Mouse (Mus musculus): Measurements from ENCODE around the gene Kmt2b. TPM values are rescaled to one million over a fixed set of nuclear protein-coding genes. Genes with fewer than 3 reads are reported as not detected.

Kmt2b gene
- polyA plus RNA-seq, 1 experiment from 2014 or later = 13.2 TPM

- no peak overlapping the region for H3K4me3 ChIP-seq (ENCODE audit: low read depth, low read length)
- no peak overlapping the region for H3K27ac ChIP-seq (ENCODE audit: low read length)
- H3K4me1 ChIP-seq (ENCODE audit: control insufficient read depth, insufficient read depth, low read length) = no peaks in the 10 kb centered on the region
- ATAC-seq (ENCODE audit: insufficient number of reproducible peaks, insufficient read depth, low FRiP score, low read depth) = no peak
- no peaks in the 10 kb centered on the region for H3K9me3 ChIP-seq (ENCODE audit: control insufficient read depth, low read depth, low read length)
- no peak overlapping the region for H3K4me2 ChIP-seq (replicated peaks; ENCODE audit: low read depth, low read length)
- H3K36me3 ChIP-seq (ENCODE audit: control insufficient read depth, insufficient read depth, low read length) = no peaks in the 10 kb centered on the region
- no peaks in the 10 kb centered on the region for H3K27me3 ChIP-seq (ENCODE audit: control insufficient read depth, insufficient read depth, low read length)
- 29% methylated on average over 8 of the region's 8 CpGs for WGBS
- no peak overlapping the region for H3K9ac ChIP-seq (replicated peaks; ENCODE audit: low read depth, low read length)
These were observed 19.3 kb upstream of the Kmt2b start for GRCm38 (mm10) chr7:30607706-30608309.

- Histone ChIP-seq H3K4me1 (ENCODE audit: control insufficient read depth, insufficient read depth, low read length) (peaks cover 3% of the 10 kb centered on the region; the same call in 1 of the 2 replicates), H3K36me3 (ENCODE audit: control insufficient read depth, insufficient read depth, low read length) (no peaks in the 10 kb centered on the region), H3K27me3 (ENCODE audit: control insufficient read depth, insufficient read depth, low read length) (no peaks in the 10 kb centered on the region), H3K9me3 (ENCODE audit: control insufficient read depth, low read depth, low read length) (no peaks in the 10 kb centered on the region), H3K4me3 (ENCODE audit: low read depth, low read length) (no peak overlapping the region), H3K4me2 (replicated peaks; ENCODE audit: low read depth, low read length) (no peak overlapping the region), H3K9ac (replicated peaks; ENCODE audit: low read depth, low read length) (no peak overlapping the region), H3K27ac (ENCODE audit: low read length) (no peak overlapping the region)
- WGBS = 82% methylated on average over 8 of the region's 8 CpGs
- no peak for ATAC-seq (ENCODE audit: insufficient number of reproducible peaks, insufficient read depth, low FRiP score, low read depth)
These were observed 16.4 kb upstream of the Kmt2b start for GRCm38 (mm10) chr7:30604944-30605343.

GRCm38 (mm10) chr7:30604424-30604823 lies 15.9 kb upstream of the Kmt2b start:
- Histone ChIP-seq H3K36me3 (ENCODE audit: control insufficient read depth, insufficient read depth, low read length) (no peaks in the 10 kb centered on the region), H3K9ac (replicated peaks; ENCODE audit: low read depth, low read length) (no peak overlapping the region), H3K4me1 (ENCODE audit: control insufficient read depth, insufficient read depth, low read length) (peaks cover 3% of the 10 kb centered on the region; the same call in 1 of the 2 replicates), H3K27me3 (ENCODE audit: control insufficient read depth, insufficient read depth, low read length) (no peaks in the 10 kb centered on the region), H3K27ac (ENCODE audit: low read length) (no peak overlapping the region), H3K4me2 (replicated peaks; ENCODE audit: low read depth, low read length) (no peak overlapping the region), H3K9me3 (ENCODE audit: control insufficient read depth, low read depth, low read length) (no peaks in the 10 kb centered on the region), H3K4me3 (ENCODE audit: low read depth, low read length) (no peak overlapping the region)
- WGBS = 53% methylated on average over 8 of the region's 8 CpGs
- no peak for ATAC-seq (ENCODE audit: insufficient number of reproducible peaks, insufficient read depth, low FRiP score, low read depth)

DNA sequence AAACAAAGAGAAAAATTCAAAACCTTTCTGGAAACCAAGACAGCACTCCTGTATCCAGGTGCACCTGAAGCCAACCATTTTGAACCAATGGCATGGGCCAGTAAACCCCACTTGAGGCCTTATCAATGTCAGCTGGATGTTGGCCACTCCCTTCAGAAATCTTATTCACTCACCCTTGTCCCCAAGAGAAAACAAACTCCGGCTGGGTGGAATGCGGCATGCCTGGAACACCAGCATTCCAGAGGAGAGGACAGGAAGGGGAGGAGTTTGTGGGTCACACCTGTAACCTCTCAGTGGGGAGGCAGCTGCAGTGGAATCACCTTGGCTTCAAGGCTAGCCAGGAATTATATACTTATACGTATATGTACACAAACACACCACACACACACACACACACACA lies 14.1 kb upstream of the Kmt2b start:
- Histone ChIP-seq H3K9me3 (ENCODE audit: control insufficient read depth, low read depth, low read length) (no peaks in the 10 kb centered on the region), H3K27me3 (ENCODE audit: control insufficient read depth, insufficient read depth, low read length) (no peaks in the 10 kb centered on the region), H3K4me2 (replicated peaks; ENCODE audit: low read depth, low read length) (no peak overlapping the region), H3K27ac (ENCODE audit: low read length) (peak overlapping the region; percentile 52), H3K4me3 (ENCODE audit: low read depth, low read length) (no peak overlapping the region), H3K9ac (replicated peaks; ENCODE audit: low read depth, low read length) (no peak overlapping the region), H3K4me1 (ENCODE audit: control insufficient read depth, insufficient read depth, low read length) (peaks cover 3% of the 10 kb centered on the region; the same call in 1 of the 2 replicates), H3K36me3 (ENCODE audit: control insufficient read depth, insufficient read depth, low read length) (no peaks in the 10 kb centered on the region)
- 10% methylated on average over 3 of the region's 3 CpGs for WGBS
- ATAC-seq (ENCODE audit: insufficient number of reproducible peaks, insufficient read depth, low FRiP score, low read depth) = peak; percentile 53

DNA sequence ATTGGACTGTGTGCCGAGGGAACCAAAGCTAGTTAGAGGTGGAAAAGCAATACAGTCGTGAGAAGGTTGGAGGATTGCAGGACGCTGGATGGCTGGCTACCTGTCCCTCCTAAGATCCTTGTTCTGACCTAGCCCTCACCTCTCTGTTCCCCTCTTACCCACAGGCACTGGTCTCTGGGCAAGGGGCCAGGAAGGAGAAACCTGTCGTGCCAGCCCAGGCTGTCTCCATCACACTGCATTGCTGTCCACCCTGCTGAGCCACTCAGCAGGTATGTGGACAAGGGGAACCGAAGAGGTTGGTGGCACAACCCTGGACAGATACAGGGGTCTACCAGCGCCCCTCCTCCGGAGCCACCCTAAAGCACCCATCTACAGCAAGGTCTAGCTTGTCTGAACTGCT lies 12.1 kb upstream of the Kmt2b start:
- Histone ChIP-seq H3K36me3 (ENCODE audit: control insufficient read depth, insufficient read depth, low read length) (no peaks in the 10 kb centered on the region), H3K9ac (replicated peaks; ENCODE audit: low read depth, low read length) (no peak overlapping the region)
- no peak for ATAC-seq (ENCODE audit: insufficient number of reproducible peaks, insufficient read depth, low FRiP score, low read depth)

GRCm38 (mm10) chr7:30599933-30600353 lies 11.4 kb upstream of the Kmt2b start:
- peak overlapping the region; percentile 55; the same call in 1 of the 2 replicates for H3K27ac ChIP-seq (ENCODE audit: low read length)
- under 1% methylated on average over 16 of the region's 16 CpGs for WGBS
- ATAC-seq (ENCODE audit: insufficient number of reproducible peaks, insufficient read depth, low FRiP score, low read depth) = peak; percentile 94

More for the DNA sequence above, 12.1 kb upstream of the Kmt2b start:
- Histone ChIP-seq H3K4me1 (ENCODE audit: control insufficient read depth, insufficient read depth, low read length) (peaks cover 3% of the 10 kb centered on the region; the same call in 1 of the 2 replicates), H3K27ac (ENCODE audit: low read length) (peak overlapping the region; percentile 55; the same call in 1 of the 2 replicates), H3K4me3 (ENCODE audit: low read depth, low read length) (no peak overlapping the region), H3K27me3 (ENCODE audit: control insufficient read depth, insufficient read depth, low read length) (no peaks in the 10 kb centered on the region), H3K9me3 (ENCODE audit: control insufficient read depth, low read depth, low read length) (no peaks in the 10 kb centered on the region), H3K4me2 (replicated peaks; ENCODE audit: low read depth, low read length) (no peak overlapping the region)
- WGBS = 62% methylated on average over 7 of the region's 7 CpGs

GRCm38 (mm10) chr7:30598786-30599185 lies 10.3 kb upstream of the Kmt2b start, which contains the start of gene Zbtb32:
TSS of gene Zbtb32 (minus strand) at chr7:30598909.
- H3K9ac ChIP-seq (replicated peaks; ENCODE audit: low read depth, low read length) = no peak within 1 kb of the TSS
- no peaks in the 10 kb centered on the region for H3K9me3 ChIP-seq (ENCODE audit: control insufficient read depth, low read depth, low read length)
- 92% methylated on average over 12 of the region's 12 CpGs for WGBS
- H3K4me1 ChIP-seq (ENCODE audit: control insufficient read depth, insufficient read depth, low read length) = peaks cover 3% of the 10 kb centered on the region; the same call in 1 of the 2 replicates
- H3K36me3 ChIP-seq (ENCODE audit: control insufficient read depth, insufficient read depth, low read length) = no peaks in the 10 kb centered on the region
- H3K27ac ChIP-seq (ENCODE audit: low read length) = peak within 1 kb of the TSS; percentile 46; the same call in 1 of the 2 replicates
- H3K27me3 ChIP-seq (ENCODE audit: control insufficient read depth, insufficient read depth, low read length) = no peaks in the 10 kb centered on the region
- ATAC-seq (ENCODE audit: insufficient number of reproducible peaks, insufficient read depth, low FRiP score, low read depth) = no peak
- H3K4me2 ChIP-seq (replicated peaks; ENCODE audit: low read depth, low read length) = no peak within 1 kb of the TSS
- H3K4me3 ChIP-seq (ENCODE audit: low read depth, low read length) = no peak within 1 kb of the TSS

More at GRCm38 (mm10) chr7:30599933-30600353, 11.4 kb upstream of the Kmt2b start:
- H3K27me3 ChIP-seq (ENCODE audit: control insufficient read depth, insufficient read depth, low read length) = no peaks in the 10 kb centered on the region
- H3K4me2 ChIP-seq (replicated peaks; ENCODE audit: low read depth, low read length) = 0 out of 2 replicates have a peak overlapping the region, but pooled peaks have one; percentile 10
- no peaks in the 10 kb centered on the region for H3K36me3 ChIP-seq (ENCODE audit: control insufficient read depth, insufficient read depth, low read length)
- no peak overlapping the region for H3K9ac ChIP-seq (replicated peaks; ENCODE audit: low read depth, low read length)
- no peak overlapping the region for H3K4me3 ChIP-seq (ENCODE audit: low read depth, low read length)
- H3K4me1 ChIP-seq (ENCODE audit: control insufficient read depth, insufficient read depth, low read length) = peaks cover 3% of the 10 kb centered on the region; the same call in 1 of the 2 replicates
- no peaks in the 10 kb centered on the region for H3K9me3 ChIP-seq (ENCODE audit: control insufficient read depth, low read depth, low read length)

DNA sequence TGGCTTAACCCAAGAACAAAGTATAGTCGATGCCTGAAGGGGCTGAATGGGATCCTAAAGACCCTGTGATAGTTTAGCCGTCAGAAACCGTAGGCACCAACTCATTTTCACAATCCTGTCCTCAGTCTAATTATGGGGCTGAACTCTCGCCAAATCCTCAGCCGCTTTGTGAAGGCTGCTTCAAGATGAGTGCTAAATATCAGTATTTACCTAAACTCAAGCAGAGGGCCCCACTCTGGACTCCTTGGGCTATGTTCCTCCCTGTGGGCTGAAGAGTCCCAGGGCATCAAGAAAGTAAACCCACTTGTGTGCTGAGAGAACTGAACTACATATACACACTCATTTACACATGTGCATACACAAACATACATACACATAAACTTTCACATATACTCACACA lies 8.3 kb upstream of the Kmt2b start:
- H3K9me3 ChIP-seq (ENCODE audit: control insufficient read depth, low read depth, low read length) = no peaks in the 10 kb centered on the region
- no peaks in the 10 kb centered on the region for H3K27me3 ChIP-seq (ENCODE audit: control insufficient read depth, insufficient read depth, low read length)
- H3K4me1 ChIP-seq (ENCODE audit: control insufficient read depth, insufficient read depth, low read length) = peaks cover 3% of the 10 kb centered on the region; the same call in 1 of the 2 replicates
- H3K27ac ChIP-seq (ENCODE audit: low read length) = no peak overlapping the region
- WGBS = 64% methylated on average over 5 of the region's 5 CpGs
- H3K4me3 ChIP-seq (ENCODE audit: low read depth, low read length) = no peak overlapping the region
- no peak overlapping the region for H3K9ac ChIP-seq (replicated peaks; ENCODE audit: low read depth, low read length)
- no peak for ATAC-seq (ENCODE audit: insufficient number of reproducible peaks, insufficient read depth, low FRiP score, low read depth)
- no peaks in the 10 kb centered on the region for H3K36me3 ChIP-seq (ENCODE audit: control insufficient read depth, insufficient read depth, low read length)
- H3K4me2 ChIP-seq (replicated peaks; ENCODE audit: low read depth, low read length) = no peak overlapping the region
